ENCODE assay signal across 20 mouse cellular contexts in the genomic region with DNA sequence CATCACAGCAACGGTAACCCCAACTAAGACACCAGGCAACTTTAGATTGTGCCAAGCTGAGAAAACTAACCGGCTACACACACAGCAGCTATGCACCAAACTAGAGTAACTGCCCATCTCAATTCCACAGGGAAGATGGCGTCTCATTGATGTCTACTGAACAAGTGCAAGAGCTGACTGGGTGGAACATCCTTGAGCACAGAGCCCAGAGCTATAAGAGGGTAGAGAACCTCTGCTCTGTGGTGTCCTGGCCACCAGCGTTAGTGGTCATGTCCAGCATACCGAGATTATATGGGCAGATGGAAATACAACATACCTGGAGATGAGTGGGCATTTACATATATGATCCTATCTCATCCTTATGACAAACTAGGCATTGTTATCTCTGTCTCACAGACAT. TPM values are rescaled to one million over a fixed set of nuclear protein-coding genes. Genes with fewer than 3 reads are reported as not detected.
"Had no signal": no experiment of that assay in that cellular context is flagged by ENCODE, and none has a peak within 500 bp of the region (broad histone marks: within the 10 kb centered on the region; RNA-seq: fewer than 3 reads in every experiment).

No protein-coding gene starts in this region.

- H3K9me3 ChIP-seq: neural tube, embryonic 13.5 days; neural tube, embryonic 15.5 days; stomach, embryonic 15.5 days had no signal

- H3K36me3 ChIP-seq: neural tube, embryonic 13.5 days; neural tube, embryonic 15.5 days; stomach, embryonic 15.5 days had no signal

- H3K27me3 ChIP-seq: neural tube, embryonic 13.5 days; neural tube, embryonic 15.5 days; stomach, embryonic 15.5 days had no signal

- H3K27ac ChIP-seq: neural tube, embryonic 13.5 days; neural tube, embryonic 15.5 days; stomach, embryonic 15.5 days; stomach, postnatal 0 days had no signal

- H3K4me3 ChIP-seq: neural tube, embryonic 13.5 days; neural tube, embryonic 15.5 days; stomach, embryonic 15.5 days had no signal

- H3K9ac ChIP-seq: neural tube, embryonic 13.5 days; neural tube, embryonic 15.5 days; stomach, embryonic 15.5 days had no signal

- DNase-seq: retina, postnatal 1 day; right cerebral cortex, adult 18-20 months; right cerebral cortex, postnatal 14 days; right cerebral cortex, postnatal 25 days; right cerebral cortex, postnatal 4 days; spleen, adult 18-20 months; thymus, adult 18-20 months; thymus, adult 2 months; thymus, postnatal 14 days; thymus, postnatal 25 days; thymus, postnatal 36 days; thymus, postnatal 4 days had no signal

- H3K4me2 ChIP-seq: neural tube, embryonic 13.5 days; neural tube, embryonic 15.5 days; stomach, embryonic 15.5 days had no signal

- H3K4me1 ChIP-seq: stomach, embryonic 15.5 days had no signal

RNA-seq across cellular contexts. Expression of a gene that starts 25.1 kb away (rescaled TPM):
- total RNA-seq: neutrophil, adult 5-6 weeks had no signal
- polyA plus RNA-seq: neural tube, embryonic 13.5 days; neural tube, embryonic 14.5 days; neural tube, embryonic 15.5 days; small intestine, adult 2 months; stomach, embryonic 14.5 days; stomach, embryonic 15.5 days had no signal
